Mouse (Mus musculus) heart, adult 11 months (tissue): ENCODE measurements at regions not wholly inside any gene's neighbourhood (a gene's known extent, or its start where the extent isn't known, plus 50 kb on each side); places are given as distances from the start of the nearest gene placed in this dataset.

Experiments used
- DNase-seq: peaks from one replicate; pipeline ENCODE4 v3.0.0; 2022

DNA sequence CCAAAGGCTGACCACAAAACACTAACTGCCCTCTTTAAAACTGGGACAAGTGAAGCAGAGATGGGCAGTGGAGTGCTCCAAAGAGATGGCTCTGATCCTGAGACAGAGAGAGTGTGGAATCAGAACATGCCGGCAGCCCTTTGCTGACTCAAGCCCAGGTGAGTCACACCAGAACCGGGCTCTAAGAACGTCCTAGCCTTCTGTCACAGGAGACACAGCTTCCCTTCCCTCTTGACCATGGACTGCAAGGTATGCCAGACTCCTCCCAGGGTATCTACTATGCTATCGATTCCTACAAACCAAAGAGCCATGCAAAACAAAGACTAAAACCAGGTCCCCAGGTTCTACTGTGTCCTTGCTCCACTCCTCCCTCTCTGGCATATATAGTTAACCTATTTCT lies 98.0 kb downstream of the Dhx15 start:
- peak; percentile 42 for DNase-seq

GRCm38 (mm10) chr5:52088131-52088530 lies 102.2 kb downstream of the Dhx15 start:
- DNase-seq = peak; percentile 55

- DNase-seq = peak; percentile 35
Measured at GRCm38 (mm10) chr5:52086766-52087429, 103.4 kb downstream of the Dhx15 start.

GRCm38 (mm10) chr5:52080268-52080667 lies 110.0 kb downstream of the Dhx15 start:
- peak; percentile 23 for DNase-seq

DNA sequence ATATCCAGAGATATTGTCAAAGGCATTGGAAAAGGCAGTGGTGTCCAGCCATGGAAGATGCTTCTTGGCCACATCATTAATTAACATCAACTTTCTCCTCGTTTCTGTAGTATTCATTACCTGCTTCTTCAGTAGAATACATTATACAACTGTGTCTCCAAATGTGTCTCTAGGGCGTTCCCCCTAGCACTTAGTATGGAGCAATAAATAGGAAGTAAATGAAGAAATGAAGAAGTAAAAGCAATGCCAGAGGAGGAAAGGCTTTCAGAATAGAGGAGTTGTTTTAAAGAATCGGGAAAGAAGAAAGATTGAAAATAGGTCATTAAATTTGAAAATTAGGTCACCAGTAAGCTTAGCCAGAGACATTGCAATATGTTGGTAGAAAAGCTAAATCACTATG lies 112.6 kb downstream of the Dhx15 start:
- no peak for DNase-seq

DNA sequence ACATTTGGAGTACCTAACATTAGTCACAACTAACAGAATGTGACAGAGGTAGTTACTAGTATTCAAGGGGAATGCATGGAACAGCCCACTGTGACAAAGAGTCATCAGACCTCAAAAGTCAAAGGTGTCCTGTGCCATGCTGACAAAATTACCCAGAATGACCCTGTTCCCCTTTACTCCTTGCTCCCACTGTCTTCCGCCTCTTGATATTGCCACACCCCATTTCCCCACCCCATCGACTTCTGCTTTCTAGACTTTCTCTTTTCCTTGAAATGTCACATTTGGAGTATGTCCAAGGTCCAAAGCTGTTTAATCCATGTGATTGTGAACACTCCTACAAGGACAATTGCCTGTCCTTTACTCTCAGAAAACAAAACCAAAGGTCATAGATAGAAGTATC lies 115.2 kb downstream of the Dhx15 start:
- peak; percentile 34 for DNase-seq

GRCm38 (mm10) chr5:52064804-52065451 lies 125.4 kb downstream of the Dhx15 start:
- peak; percentile 90 for DNase-seq

DNA sequence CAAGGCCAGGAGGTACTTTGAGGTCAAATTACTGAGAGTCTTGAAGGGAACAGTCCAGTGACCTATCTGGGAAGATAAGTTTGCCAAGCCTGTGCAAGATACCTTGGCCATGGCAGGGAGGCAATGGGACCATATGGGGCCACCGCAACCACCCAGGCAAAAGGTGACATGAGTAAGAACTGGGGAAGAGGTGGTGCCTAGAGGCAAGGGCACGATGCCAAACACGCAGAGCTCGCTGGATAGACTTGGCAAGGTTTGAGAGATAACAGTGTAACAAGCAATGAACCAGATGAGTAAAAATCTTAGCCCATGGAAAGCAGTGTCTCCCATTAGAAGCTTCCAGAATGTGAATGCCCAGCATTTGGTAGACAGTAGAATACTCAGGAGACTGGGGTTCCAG lies 128.1 kb downstream of the Dhx15 start:
- peak; percentile 93 for DNase-seq

DNA sequence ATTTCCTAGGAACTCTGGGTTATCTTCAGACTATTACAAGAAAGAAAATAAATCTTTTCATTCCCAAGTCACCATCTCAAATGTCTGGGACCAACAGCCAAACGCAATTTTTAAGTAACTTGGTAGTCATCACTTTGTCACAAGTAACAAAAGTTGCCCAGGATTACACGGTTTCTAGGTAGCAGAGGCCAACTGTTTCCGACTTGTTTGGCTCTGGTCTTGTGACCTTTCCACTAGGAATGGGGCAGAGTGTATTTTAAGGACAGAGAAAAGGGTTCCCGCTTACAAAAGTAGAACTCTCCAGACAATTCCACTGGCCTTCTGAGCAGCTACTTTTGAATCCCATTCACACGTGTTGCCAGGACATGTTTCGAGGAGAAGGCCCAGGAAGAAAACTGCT lies 129.1 kb downstream of the Dhx15 start:
- no peak for DNase-seq

DNA sequence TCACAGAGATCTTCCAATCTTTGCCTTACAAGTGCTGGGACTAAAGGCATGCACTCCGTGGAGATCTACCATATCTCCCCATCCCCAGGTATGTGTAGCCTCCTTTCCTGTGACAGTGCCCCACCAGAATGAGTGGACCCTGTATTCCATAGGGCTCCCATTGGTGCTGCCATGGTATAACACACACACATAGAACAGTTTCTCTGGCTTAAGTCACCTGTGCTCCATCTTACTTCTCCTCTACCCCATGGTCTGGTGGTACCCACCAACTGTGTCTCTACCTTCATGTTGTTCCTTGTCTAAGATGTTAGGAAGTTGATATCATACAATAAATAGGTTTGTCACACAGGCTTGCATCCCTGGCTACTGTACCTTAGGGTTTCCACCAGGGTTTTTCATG lies 133.1 kb downstream of the Dhx15 start:
- DNase-seq = peak; percentile 79

DNA sequence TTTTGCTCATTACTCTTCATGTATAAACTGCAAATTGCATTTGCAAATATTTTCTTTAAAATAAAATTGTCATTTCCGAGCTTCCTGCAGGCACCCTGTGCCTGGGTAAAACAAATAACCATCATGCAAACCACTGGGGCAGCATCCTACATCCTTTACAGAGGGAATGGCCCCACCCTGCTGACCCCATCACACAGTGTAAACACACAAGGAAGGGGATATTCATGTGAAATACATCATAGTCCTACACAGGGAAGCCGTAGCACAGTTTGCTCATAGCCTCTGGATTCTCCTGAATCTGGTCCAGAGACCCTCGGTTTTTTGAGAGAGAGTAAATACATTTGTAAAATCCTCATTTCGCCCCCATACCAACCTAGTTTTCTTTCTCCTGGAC lies 138.2 kb downstream of the Dhx15 start:
- no peak for DNase-seq

GRCm38 (mm10) chr5:52051383-52052071 lies 138.8 kb downstream of the Dhx15 start:
- DNase-seq = peak; percentile 78

- no peak for DNase-seq
Measured at GRCm38 (mm10) chr5:52048790-52049189, 141.5 kb downstream of the Dhx15 start.

DNA sequence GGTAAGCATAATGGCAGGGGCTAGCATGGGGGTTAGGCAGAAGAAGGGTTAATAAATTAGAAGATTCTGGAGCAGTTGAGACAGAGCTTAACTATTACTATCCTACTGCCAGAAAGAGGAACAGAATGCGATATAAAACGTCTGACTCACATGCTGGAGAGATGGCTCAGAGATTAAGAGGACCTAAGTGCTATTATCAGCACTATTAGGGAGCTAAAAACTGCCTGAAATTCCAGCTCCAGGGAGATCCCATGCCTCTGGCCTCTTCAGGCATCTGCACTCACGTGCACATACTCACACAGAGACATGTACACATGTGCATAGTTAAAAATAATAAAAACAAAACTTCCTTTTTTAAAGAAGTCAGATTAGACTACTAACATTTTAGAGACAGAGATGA lies 143.6 kb downstream of the Dhx15 start:
- no peak for DNase-seq

GRCm38 (mm10) chr5:52044101-52044500 lies 146.2 kb downstream of the Dhx15 start:
- DNase-seq = peak; percentile 55

- no peak for DNase-seq
Measured at GRCm38 (mm10) chr5:52041447-52041846, 148.9 kb downstream of the Dhx15 start.

GRCm38 (mm10) chr5:52040427-52041312 lies 149.6 kb downstream of the Dhx15 start:
- DNase-seq = peak; percentile 97

- DNase-seq = no peak
Measured at GRCm38 (mm10) chr5:52035339-52035738, 155.0 kb downstream of the Dhx15 start.

DNA sequence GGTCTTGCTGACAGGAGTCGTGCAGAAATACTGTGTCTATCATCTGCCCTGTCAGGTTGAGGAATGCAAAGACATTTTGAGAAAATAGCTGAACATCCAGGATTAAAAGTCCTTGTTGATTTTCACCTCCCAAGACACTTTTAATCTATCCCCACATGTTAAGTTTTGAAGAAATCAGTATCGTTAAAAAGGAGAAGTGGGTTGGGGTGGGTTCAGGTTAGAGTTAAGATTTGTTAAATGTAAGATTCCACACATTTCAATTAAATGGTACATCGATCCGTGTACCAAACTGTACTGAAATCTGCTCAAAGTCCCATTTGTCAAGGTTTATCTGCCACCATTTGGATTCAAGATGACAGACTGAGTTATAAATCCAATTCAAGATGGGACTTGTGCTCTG lies 162.8 kb downstream of the Dhx15 start:
- DNase-seq = no peak

DNA sequence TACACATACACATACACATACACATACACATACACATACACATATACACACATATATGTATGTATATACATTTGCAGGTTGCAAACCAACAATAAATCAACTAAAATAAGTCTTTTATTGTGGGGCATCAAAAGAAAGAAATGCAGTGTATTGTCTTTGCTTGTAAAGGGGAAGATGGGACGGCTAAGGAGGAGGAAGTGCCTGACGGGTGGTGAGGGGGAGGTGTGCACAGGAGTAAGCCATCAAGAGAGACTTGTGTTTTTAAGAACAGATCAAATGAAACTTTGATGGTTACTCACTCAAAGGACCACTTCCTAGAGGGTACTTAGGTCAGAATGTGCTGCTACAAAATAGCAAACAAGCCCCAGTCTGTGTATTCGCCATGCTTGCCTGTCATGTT lies 164.2 kb downstream of the Dhx15 start:
- DNase-seq = no peak

- DNase-seq = peak; percentile 94
Measured at GRCm38 (mm10) chr5:52023212-52023611, 167.1 kb downstream of the Dhx15 start.

DNA sequence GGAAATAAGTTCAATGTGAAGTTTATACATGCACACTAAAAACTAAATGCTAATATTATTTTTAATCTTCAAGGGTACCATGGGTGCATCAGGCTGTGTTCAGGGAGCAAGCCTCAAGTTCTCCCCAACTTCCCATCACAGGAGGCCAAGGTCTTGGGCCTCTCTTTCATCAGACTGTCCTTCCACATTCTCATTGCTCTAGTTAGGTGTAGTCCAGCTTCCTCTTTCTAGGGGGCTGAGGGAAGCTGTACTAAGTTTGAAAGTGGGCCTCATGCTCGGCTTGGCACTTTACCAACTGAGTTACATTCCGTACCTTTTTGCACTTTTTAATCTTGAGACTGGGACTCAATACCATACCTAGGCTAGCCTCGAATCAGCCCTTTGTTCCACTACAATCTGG lies 173.3 kb downstream of the Dhx15 start:
- no peak for DNase-seq

- peak; percentile 67 for DNase-seq
Measured at GRCm38 (mm10) chr5:52015786-52016185, 174.5 kb downstream of the Dhx15 start.
